Mouse (Mus musculus): ENCODE measurements at regions not wholly inside any gene's neighbourhood (a gene's known extent, or its start where the extent isn't known, plus 50 kb on each side); places are given as distances from the start of the nearest gene placed in this dataset.
A peak's percentile ranks its signal among the peaks of the same experiment; 100 is the strongest.
"Not testable (repeated sequence)": the region's sequence is repeated elsewhere in the genome, so short reads cannot be mapped to it uniquely, and the experiment has no call there.

DNA sequence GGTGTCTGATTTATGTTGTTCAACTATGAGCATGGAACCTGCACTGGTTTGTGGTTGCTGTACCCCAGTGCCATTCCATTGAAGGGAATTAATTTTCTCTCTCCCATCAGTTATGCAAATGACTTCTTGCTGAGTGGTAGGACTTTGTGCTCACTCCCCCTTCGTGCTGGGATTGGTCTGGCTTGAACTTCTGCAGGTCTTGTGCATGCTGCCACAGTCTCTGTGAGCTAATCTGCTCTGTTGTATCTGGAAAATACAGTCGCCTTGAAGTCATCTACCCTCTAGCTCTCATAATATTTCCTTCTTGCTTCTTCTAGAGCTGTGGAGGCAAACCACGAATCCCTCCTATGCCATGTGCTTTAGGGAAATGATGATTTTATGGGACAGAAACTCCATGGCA is 243.6 kb upstream of the Dpp6 start:
- DNase-seq (ENCODE audit: low spot score in 2 of 2): no peak

DNA sequence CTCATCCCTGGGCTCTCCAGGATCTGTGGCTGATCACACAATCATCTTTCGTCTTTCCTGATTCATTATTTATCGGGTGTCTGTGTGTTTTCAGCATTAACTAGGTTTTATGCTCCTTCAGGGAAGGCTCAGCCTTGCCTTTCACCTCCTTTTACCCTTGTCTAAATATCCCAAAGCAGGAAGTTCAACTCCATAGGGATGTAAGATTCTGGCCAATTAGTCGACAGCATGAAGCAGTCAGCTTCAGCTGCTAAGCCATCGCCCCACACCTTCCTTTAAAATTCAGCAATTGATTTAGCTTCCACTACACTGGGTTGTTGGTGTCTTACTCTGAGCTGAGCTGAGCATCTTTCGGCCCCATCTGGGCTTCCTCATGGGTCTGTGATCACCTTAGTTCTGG is 230.9 kb upstream of the Dpp6 start:
- DNase-seq (ENCODE audit: low spot score in 2 of 2): no peak

- DNase-seq (ENCODE audit: low spot score in 2 of 2): no peak
These were observed 226.1 kb upstream of the Dpp6 start for GRCm38 (mm10) chr5:26590886-26591285.

DNA sequence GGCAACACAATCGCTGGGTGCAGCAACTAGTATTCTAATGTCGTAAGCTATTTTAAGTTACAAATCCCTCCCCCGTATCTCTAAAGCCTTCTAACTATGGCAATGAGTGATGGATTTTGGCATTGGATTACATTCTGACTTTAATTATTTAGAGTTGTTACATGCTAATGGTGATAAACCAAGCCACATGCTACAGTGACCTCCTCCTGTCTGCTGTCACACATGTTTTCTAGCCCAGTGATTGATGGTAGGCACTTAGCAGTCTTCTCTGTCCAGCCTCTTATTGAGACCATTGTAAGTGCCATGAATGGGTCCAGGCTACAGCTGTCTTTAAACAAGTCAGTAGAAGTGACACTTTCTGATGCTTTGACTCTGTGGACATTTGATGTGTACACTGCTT is 224.7 kb upstream of the Dpp6 start:
- DNase-seq (ENCODE audit: low spot score in 2 of 2): no peak

DNA sequence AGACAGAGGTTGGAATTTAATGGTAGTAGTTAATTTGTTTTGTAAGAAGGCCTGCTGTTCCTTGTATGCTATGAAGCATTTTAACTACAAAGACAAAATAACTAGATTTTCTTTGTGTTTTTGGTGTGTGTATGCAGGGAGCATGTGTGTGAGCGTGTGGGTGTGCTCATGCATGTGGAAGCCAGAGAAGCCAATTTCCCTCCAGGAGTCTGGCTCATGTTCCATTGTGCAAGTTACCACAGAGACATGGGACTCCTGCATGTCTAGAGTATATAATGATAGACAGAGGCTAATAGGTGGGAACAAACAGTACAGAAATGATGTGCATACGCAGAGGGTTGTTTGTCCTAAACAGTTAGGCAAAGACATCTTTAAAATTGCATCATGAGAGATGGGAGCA is 219.0 kb upstream of the Dpp6 start:
- DNase-seq (ENCODE audit: low spot score in 2 of 2): no peak

- no peak for DNase-seq (ENCODE audit: low spot score in 2 of 2)
These were observed 197.7 kb upstream of the Dpp6 start for GRCm38 (mm10) chr5:26619272-26619671.

GRCm38 (mm10) chr5:26622116-26622515 is 194.9 kb upstream of the Dpp6 start:
- no peak for DNase-seq (ENCODE audit: low spot score in 2 of 2)

DNA sequence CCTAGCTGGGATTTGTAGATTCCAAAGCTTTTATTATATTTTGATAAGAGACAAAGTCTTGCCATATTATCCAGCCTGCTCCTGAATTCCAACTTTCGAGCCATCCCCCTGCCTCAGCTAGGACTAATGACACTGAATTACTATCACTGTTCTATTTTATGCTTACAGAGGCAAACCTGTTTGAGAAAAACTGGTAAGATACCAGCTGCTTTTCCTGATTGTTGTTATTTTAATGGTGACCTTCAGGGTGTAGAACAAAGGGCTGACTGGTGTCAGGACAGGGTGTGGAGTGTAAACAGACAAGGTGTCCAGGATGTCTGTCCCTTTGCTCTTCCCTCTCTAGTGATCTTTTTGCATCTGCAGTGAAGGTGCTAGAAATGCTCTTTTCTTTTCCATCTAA is 145.5 kb upstream of the Dpp6 start:
- no peak for DNase-seq (ENCODE audit: low spot score in 2 of 2)

DNA sequence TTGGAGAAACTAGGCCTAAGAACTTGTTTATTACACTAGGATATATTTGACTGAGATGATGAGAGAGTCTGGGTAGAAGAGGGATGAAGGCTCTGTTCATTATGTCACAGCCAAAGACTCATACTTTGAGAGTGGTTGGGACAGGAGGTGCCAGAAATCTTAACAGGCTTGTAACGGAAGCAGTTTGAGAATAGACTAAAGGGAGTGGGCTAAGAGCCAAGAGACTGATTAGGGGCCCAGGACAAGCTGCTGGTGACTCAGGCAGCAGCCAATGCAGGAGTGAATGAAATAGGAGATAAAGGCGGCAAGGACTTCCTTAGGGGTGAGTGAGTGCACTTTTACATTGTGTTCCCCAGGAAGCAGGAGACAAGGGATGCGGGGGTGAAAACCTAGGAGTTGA is 127.2 kb upstream of the Dpp6 start:
- DNase-seq (ENCODE audit: low spot score in 2 of 2): no peak

- no peak for DNase-seq (ENCODE audit: low spot score in 2 of 2)
These were observed 125.9 kb upstream of the Dpp6 start for GRCm38 (mm10) chr5:26691121-26691520.

DNA sequence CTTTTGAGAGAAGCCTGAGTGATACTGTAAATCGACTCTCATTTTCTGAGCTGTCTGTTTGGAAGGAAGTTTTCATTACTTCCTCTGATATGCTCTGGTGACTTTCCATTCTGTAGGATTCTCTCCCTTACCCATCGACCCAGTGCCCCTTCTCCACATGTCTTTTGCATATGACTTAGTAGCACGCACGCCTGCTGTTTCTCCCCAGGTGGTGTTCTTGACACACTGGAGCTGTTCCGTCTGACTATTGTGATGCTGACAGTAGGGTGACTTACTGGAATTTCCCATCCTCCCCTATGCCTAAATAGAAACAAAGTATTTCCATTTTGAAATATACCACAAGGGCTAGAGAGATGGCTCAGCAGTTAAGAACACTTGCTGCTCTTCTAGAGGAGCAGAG is 125.0 kb upstream of the Dpp6 start:
- no peak for DNase-seq (ENCODE audit: low spot score in 2 of 2)

GRCm38 (mm10) chr5:26703621-26704020 is 113.4 kb upstream of the Dpp6 start:
- DNase-seq (ENCODE audit: low spot score in 2 of 2): not testable (repeated sequence)

- DNase-seq (ENCODE audit: low spot score in 2 of 2): peak; percentile 53 to 64
These were observed 109.3 kb upstream of the Dpp6 start for GRCm38 (mm10) chr5:26707661-26708060.

DNA sequence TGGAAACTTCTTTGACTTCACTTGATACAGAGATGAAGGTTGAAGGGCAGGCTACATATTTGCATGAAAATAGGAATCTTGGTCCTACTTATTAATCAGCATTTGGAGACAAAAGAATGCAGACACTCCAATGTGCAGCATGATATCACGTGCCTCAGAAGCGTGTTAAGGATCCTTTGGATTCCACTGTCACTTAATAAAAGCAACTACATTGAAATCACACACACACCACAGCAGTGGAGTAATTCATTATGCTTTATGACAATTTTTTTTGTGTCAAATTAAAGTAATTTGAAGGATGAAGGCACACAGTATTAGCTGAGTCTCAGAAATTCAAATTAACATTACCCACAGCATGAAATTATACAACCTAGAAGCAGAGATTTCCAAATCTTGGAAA is 92.5 kb upstream of the Dpp6 start:
- no peak for DNase-seq (ENCODE audit: low spot score in 2 of 2)

GRCm38 (mm10) chr5:26725953-26726352 is 91.0 kb upstream of the Dpp6 start:
- DNase-seq (ENCODE audit: low spot score in 2 of 2): no peak

GRCm38 (mm10) chr5:26751196-26751595 is 65.8 kb upstream of the Dpp6 start:
- not testable (repeated sequence) for DNase-seq (ENCODE audit: low spot score in 2 of 2)

DNA sequence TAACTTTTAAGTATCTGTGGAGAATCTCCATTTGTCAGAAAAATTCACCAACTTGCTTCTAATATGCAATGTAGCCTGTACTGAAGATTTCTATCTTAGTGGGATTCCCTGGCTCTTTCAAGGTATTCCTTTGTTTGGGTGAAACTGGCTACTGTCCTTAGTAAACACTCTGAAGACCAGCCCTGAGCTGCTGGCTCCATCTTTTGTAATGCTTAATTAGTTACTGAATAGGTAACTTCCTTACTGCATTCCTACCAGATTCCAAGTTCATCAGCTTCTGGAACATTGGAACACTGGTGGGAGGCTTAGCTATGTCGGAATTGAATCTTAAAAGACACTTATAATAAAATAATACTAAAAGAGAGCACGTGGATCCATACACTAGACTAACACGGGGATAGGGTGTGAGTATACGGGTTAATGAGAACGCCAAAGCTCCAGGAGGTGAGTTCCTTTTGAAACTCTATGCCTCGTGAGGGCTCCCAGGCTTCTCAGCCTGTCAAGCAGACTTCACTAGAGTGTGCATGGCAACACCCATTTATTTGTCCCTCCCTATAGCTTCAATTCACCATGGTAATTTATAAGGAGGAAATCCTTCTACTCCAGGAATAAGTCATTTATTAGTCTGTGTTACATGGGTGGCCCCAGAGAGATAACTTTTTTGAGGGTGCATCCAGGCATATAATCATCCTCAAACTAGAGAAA is 65.2 kb upstream of the Dpp6 start:
- not testable (repeated sequence) for DNase-seq (ENCODE audit: low spot score in 2 of 2)

GRCm38 (mm10) chr5:26754129-26754528 is 62.9 kb upstream of the Dpp6 start:
- not testable (repeated sequence) for DNase-seq (ENCODE audit: low spot score in 2 of 2)
